ENCODE assay signal across 21 mouse cellular contexts in the genomic region with DNA sequence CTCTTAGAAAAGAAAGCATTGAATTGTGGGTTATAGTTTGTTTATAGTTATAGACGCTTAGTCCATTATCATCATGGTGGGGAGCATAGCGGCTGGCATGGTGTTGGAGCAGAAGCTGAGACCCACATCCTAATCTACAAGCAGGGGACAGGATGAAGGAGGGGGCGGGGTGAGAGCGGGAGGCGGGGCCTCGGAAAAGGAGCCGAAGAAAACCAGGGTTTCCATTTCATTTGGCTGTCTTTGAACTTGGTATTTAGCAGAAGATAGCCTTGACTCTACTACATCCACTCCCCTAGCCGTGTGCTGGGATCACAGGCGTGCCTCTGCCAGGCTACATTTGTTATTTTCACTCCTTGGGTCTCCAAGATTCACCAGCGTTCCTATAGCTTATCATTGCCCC. TPM values are rescaled to one million over a fixed set of nuclear protein-coding genes. Genes with fewer than 3 reads are reported as not detected.
"Had no signal": no experiment of that assay in that cellular context is flagged by ENCODE, and none has a peak within 500 bp of the region (broad histone marks: within the 10 kb centered on the region; RNA-seq: fewer than 3 reads in every experiment).

No protein-coding gene starts in this region.

- H3K27me3 ChIP-seq: lung, embryonic 15.5 days; midbrain, embryonic 15.5 days had no signal

- ATAC-seq: hindbrain, postnatal 0 days; inflammation-experienced regulatory T-cells, adult 6 months; intestine, embryonic 16.5 days; midbrain, embryonic 15.5 days had no signal

- H3K9ac ChIP-seq: lung, embryonic 15.5 days; midbrain, embryonic 12.5 days; midbrain, embryonic 15.5 days; neural tube, embryonic 13.5 days; stomach, embryonic 15.5 days had no signal

- H3K36me3 ChIP-seq: lung, embryonic 15.5 days; midbrain, embryonic 12.5 days; midbrain, embryonic 15.5 days; neural tube, embryonic 13.5 days; stomach, embryonic 15.5 days had no signal

- H3K4me3 ChIP-seq: layer of hippocampus, adult 2 months; lung, embryonic 15.5 days; midbrain, embryonic 12.5 days; midbrain, embryonic 15.5 days; neural tube, embryonic 13.5 days; stomach, embryonic 15.5 days had no signal

- H3K27ac ChIP-seq: hindbrain, postnatal 0 days; kidney, postnatal 0 days; layer of hippocampus, adult 2 months; lung, embryonic 15.5 days; midbrain, embryonic 12.5 days; midbrain, embryonic 15.5 days; neural tube, embryonic 13.5 days; stomach, embryonic 15.5 days had no signal

- H3K4me2 ChIP-seq: lung, embryonic 15.5 days; midbrain, embryonic 12.5 days; midbrain, embryonic 15.5 days; neural tube, embryonic 13.5 days; stomach, embryonic 15.5 days had no signal

- DNase-seq: kidney, adult 2 months; kidney, postnatal 25 days; layer of hippocampus, adult 9-11 months; lung, adult 18-20 months; lung, postnatal 10 days; lung, postnatal 36 days; retina, postnatal 1 day; right cerebral cortex, postnatal 25 days; spleen, adult 18-20 months; thymus, postnatal 36 days had no signal

- H3K9me3 ChIP-seq: lung, embryonic 15.5 days; midbrain, embryonic 12.5 days; midbrain, embryonic 15.5 days; neural tube, embryonic 13.5 days; stomach, embryonic 15.5 days had no signal

RNA-seq across cellular contexts. Expression of a gene that starts 29.1 kb away (rescaled TPM):
- polyA plus RNA-seq: intestine, embryonic 16.5 days; kidney, adult 2 months; thymus, postnatal 0 days had no signal

RNA-seq across cellular contexts. Expression of a gene that starts 30.0 kb away (rescaled TPM):
- polyA plus RNA-seq: inflammation-experienced regulatory T-cells, adult 6 months; kidney, adult 2 months had no signal
